Mouse (Mus musculus): Measurements from ENCODE around the gene Xkrx.
"Not testable (repeated sequence)": the region's sequence is repeated elsewhere in the genome, so short reads cannot be mapped to it uniquely, and the experiment has no call there.

Gene Xkrx

DNA sequence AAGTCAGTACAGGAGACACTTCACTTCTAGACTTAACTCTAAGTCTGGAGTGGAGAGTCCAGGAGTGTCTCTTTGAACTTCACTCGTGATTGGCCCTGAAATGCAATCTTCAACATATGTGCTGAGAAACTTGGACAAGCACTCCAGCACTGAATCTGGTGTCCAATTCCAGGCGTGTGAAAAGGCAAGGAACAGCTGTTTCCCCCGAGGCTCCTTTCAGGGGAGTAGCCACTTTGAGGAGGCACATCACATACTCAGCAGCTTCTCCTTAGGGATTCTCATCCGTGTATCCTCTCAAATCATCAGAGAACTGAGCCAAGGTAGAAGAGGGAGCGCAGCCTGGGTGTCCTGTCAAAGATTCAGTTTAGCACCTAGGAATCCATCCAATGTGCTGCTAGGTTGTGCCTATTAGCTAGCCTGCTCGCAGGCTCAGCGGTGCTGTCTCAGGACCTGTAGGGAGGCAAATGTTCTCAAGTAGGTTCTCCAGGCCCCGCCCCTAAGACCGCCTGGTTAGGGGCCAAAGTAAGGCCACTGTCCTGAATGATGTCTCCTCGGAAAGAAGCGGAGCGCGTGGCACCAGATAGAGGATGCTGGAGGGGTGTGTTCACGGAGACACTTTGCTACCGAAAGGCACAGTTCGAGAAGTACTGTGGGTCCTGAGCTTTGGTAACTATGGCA, at the start of gene Xkrx:
Gene Xkrx (minus strand): TSS at position 34 of the 678 bp plus-strand sequence.
- DNase-seq = no peak

DNA sequence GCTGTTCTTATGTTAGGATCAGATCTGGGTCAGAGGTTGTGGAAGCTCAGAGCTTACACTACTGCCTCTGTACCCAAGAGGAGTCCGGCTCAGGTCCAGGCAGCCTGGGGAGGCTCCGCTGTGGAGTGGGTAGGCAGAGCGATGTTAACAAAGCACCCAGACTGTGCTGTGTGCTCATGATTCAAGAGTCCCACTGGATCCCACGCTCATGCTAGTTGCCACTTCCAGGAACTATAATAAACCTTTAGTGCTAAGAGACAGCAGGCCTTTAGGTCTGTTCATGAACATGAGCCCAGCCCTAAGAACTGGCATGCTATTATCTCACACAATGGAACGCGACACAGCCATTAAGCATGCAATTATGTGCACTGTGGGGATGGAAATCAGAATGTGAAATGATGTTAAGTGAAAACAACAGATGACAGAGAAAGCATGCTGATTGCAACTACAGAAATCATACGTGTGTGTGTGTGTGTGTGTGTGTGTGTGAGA, 49.3 kb upstream of the Xkrx start:
- DNase-seq = peak; percentile 10

DNA sequence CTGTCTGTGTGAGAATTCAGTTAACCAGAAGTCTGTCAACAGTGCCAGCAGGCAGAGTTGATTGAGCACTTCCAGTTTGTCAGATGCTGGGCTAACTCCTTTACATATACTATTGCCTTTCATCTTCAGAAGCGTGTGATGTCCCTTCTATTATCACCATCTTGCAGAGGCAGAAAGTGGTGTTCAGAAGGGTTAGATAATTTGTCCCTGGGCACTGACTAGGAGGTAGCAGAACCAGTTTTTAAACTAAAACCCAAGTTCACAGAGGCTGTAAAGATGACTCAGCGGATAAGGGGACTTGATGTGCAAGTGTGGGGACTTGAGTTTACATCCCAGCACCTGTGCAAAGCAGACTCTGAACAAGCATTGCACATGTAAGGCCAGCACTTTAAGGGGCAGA, 46.6 kb upstream of the Xkrx start:
- DNase-seq = no peak

DNA sequence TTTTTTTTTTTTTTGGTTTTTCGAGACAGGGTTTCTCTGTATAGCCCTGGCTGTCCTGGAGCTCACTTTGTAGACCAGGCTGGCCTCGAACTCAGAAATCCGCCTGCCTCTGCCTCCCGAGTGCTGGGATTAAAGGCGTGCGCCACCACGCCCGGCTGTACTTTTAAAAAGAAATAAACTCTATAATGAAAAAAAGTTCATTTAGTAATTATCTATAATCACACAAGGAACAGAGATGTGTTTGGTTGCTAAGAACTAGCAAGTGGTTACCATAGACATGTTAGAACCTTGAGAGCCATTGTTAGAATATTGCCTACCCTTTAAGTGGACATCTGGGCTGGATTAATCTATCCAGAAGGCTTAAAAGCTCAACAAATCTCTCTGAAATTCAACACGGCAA, 25.3 kb upstream of the Xkrx start, which contains the start of gene Arl13a:
Gene Arl13a (plus strand): TSS at position 301 of the 400 bp plus-strand sequence.
- DNase-seq = not testable (repeated sequence)

DNA sequence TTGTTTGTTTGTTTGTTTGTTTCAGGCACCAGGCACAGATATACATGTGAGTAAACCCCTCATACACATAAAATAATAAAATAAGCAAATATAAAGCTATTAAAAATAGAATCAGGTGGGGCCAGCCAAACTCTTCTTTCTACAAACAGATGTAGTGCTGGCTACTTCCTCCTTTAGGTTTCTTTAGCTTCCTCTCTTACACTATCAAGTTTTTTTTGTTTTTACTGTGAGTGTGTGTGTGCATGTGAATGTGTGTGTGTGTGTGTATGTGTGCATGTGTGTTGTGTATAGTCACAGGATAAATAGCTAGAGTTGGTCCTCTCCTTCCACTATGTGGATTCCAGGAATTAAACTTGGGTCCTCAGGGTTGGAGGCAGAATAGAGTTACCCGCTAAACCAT, 12.8 kb upstream of the Xkrx start:
- no peak for DNase-seq

DNA sequence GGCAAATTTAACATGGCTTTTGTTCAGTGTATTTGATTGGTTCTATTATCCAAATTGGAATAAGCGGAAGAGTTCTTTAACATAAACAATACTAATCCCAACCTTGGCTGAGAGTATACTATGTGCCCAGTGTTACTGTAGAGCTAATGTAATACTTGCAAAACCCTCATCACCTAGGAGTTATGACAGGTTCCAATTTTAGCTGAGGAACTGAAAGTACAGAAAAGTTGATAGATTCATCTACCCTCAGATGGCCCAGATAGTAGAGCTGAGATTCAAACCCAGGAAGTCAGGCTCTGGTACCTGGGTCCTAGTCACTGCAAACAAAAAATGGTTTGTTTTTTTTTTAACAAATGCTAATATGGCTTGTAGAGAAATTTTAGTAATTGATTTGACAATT, 8.7 kb upstream of the Xkrx start:
- no peak for DNase-seq

DNA sequence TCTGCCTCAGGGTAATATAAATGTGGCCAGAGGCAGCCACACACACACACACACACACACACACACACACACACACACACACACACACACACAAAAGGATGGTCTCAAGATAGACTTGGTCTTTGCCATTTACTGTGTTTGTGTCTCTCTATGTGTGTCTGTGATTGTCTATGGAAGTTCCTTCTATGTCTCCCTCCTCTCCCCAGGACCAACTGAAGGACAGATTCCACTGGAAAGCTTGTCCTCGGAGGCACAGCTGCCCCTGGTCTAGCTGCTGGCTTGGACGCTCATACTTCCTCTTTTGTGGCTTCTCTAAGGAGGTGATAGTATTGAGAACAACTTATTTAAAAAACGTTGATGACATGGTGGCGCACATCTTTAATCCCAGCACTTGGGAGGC, 1.6 kb upstream of the Xkrx start:
- DNase-seq = no peak

DNA sequence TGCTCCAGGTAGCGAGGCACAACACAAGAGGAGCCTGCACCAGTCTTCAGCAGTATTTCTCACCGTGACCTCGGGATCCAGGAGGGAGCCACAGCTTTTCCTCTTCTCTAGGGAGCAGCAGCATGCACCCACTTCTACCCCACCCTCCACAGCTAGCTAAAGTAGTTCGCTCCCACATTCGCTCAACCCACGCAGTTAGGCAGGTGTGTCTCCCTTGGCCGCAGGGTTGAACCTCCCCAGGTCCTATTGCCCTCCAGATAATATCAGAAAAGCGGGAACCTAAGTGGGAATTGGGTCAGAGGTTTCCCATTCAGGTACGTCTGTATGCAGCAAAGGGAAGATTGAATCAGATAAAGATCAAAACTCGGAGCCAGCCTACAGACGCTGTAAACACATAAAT, 950 bp upstream of the Xkrx start:
- DNase-seq = peak; percentile 22

DNA sequence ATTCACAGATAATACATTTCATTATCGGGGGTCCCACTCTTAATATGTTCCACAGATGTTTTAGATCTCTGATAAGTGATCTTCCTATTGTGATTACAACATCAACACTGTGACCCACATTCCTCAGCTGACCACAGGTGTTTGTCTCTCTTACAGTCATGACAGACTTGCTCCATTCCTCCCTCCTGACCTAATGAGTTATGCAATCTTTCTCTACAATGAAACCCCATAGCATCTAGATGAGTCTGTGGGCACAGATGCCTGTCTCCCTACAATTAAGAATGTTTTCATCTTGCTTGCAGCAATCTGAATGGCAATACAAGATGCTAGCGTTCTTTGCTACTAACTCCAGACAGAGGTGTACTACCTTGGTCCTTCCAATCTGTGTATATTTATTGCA, 1.4 kb downstream of the Xkrx start:
- no peak for DNase-seq

DNA sequence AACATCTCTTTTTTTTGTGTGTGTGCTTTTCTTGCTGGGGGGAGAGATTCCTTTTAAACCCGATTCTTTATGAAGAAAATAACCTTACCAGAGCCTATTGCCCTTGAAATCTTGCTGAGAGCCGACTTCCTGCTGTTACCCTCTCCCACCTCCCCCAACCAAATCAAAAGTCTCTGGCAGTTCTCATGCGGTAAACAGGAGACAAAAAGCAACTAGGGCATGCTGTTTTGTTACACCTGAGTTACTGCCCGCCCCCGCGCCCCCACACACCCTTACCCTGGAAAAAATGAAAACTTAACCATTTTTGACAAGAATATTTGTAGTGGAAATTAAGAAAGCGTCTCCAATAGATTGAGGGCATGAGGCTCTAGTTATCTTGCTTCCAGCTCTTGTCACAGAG, 3.7 kb downstream of the Xkrx start:
- no peak for DNase-seq

DNA sequence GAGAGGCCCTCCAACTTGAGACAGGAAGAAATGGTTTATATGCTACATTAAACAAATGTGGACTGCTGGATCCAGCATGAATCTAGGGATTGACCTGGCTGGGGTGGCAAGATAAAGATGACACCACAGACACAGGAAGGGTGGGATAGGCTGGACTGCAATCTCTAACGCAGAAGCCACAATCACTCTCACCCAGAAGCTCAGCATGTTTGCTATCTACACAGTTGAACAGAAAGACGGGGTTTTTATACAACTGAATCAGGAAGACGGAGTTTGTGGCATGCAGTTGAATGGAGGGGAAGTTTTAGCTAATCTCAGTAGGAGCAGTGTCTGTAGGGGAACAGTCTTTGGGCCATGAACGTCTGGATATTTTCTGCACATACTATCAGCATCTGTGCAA, 19.9 kb downstream of the Xkrx start:
- no peak for DNase-seq

DNA sequence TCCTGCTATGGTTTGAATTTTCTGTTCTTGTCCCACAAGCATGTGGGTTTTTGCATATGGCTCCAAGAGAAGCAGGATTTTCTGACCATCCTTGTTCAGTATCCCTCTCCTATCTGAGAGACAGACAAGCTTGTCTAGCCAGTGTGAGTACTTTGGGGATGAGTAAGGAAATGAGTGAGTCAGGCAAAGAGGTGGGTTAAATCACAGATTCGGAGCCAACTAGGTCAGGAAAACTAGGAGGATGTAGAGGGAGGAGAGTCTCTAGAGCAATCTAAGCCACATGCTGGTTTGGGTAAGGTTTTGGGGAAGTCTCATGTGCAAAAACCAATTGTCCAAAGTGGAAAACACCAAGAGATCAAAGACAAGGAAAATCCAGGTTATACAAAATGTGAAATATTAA, 20.3 kb downstream of the Xkrx start:
- DNase-seq = peak; percentile 4

DNA sequence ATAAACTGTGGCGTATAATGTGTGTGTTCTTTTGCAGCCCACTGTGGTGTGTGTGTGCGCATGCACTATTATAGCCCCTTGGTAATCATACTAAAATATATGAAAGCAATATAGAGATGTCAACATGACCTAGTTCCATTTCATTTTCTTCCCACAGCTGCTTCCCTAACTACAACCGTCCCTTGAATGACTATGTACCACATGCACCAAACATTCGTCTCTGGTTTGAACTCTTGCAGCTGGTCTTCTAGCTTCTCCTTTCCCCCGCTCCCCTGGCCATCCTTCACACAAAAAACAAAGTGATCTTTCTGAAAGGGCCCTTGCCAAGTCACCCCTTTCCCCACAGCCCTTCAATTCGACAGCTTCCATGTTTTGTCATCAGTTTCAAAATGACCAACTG, 21.9 kb downstream of the Xkrx start:
- no peak for DNase-seq

DNA sequence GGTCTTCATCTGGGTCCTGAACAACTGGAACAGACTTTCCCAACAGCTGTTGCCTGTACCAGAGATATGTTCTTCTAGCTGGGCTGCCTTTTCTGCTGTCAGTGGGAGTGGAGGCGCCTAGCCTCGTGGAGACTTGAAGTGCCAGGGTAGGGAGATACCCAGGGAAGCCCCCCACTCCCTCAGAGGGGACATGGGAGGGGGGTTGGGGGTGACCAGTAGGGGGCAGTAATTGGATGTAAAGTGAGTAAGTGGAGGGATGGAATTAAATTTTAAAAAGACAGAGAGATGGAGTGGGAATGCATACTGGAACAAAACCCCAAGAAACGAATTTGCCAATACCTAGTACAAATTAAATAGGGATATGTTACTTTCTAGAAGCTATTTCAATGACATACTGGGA, 28.1 kb downstream of the Xkrx start:
- no peak for DNase-seq

DNA sequence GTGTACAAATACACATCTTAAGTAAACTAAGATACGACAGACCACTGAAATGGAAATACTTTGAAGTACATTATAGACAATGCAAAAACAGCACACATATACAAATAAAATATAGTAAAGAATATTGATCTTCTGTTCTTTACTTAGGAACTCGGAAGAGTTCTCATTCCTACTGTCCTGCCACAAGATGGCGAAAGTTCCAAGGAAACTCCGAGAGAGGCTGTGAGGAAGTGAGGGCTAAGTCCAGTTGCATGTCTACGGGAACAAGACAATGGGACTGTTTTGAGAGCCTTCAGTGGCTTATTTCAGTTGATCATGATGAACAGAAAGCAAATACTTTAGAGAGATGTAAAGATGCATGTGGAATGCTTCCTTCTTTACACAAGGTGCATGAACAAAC, 29.6 kb downstream of the Xkrx start:
- DNase-seq = peak; percentile 10

DNA sequence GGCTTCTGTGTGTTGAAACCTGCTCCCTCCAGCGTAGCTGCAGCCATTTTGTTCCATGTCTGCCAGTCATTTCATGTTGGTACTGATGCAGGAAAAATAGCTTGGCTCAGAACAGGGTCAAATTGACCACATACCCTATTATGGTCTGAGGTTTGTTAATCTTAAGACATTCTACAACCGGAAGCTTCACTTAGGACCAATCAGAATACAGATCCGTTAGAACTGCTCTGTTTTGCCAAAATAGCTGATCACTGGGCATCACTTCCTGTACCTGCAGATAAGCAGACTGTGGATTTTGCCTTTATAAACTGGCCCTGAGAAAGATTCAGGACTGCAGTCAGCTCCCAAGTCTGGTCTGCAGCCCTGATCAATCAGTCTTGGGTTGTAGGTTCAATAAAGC, 33.3 kb downstream of the Xkrx start:
- no peak for DNase-seq

DNA sequence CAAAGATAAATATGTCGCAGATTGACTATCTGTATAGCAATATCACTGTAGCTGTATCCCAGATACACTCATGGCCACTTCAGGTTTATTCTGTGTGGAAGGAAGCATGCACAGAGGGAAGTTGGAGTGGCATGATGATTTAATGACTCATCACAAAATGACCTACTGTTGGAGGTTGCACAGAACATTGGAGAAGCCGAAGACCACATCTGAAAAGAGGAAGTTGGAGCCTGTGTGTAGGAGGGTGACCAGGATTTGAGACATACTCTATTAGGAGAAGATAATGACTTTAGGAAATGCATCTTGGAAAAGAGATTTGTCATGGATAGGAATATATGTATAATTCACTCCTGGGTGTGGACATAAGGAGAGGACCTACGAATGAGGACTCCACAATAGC, 45.5 kb downstream of the Xkrx start:
- DNase-seq = no peak

DNA sequence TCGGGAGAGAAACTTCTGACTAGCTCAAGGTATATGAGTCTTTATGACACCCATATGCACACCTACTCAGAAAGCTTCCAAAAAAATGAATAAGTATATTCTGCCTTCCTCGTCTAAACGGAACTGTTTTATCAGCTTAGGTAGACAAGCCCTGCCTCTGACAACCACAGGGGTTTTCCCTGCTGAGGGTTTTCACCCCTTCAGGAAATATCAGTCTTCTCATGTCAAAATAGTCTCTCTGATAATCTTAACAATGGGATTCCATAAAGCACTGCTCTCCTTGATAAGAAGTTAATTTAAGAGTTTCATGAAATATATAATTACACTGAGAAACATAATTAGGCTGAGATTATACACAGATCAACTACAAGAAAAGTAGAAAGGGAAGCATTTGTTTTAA, 50.1 kb downstream of the Xkrx start:
- DNase-seq = no peak

DNA sequence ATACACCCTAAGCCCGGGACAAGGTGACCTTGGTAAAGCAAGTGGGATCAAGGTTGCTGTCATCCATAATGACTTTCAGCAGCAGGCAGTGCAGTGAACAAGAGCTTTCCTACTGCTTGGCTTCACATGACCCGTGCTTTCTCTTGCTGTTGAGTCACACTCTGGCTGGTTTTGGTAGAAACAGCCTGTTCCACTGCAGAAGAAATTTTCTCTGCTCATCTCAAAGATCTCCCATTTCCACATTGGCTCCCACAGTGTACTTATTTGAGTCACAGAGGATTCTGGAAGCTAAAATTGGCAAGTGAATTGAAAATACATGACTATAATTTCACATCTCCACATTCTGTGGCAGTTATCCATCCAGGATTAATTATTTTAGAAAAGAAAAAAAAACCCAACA, 59.2 kb downstream of the Xkrx start:
- peak; percentile 28 for DNase-seq

All from right cerebral cortex, adult 18-20 months (tissue).